Mouse (Mus musculus) kidney, postnatal 36 days (tissue): ENCODE results near the gene Trip12.

Source experiments
- DNase-seq, 2 experiments: peaks; one replicate each; pipeline ENCODE4 v3.0.0; 2021 to 2022; ENCODE audit warnings: mixed read lengths in 2 of 2

The Trip12 gene

GRCm38 (mm10) chr1:84859597-84859996 is 19.3 kb upstream of the Trip12 start:
- no peak for DNase-seq

- no peak for DNase-seq
Measured at GRCm38 (mm10) chr1:84855756-84856155, 15.4 kb upstream of the Trip12 start.

GRCm38 (mm10) chr1:84854966-84855365 is 14.7 kb upstream of the Trip12 start:
- DNase-seq: no peak

- no peak for DNase-seq
Measured at GRCm38 (mm10) chr1:84853721-84854120, 13.4 kb upstream of the Trip12 start.

GRCm38 (mm10) chr1:84851512-84852235 is 11.4 kb upstream of the Trip12 start:
- peak; percentile 78 to 83 for DNase-seq

- DNase-seq: no peak
Measured at GRCm38 (mm10) chr1:84850471-84850870, 10.2 kb upstream of the Trip12 start.

- no peak for DNase-seq
Measured at GRCm38 (mm10) chr1:84849804-84850203, 9.5 kb upstream of the Trip12 start.

GRCm38 (mm10) chr1:84848801-84849455 is 8.6 kb upstream of the Trip12 start:
- no peak for DNase-seq

GRCm38 (mm10) chr1:84848335-84848734 is 8.0 kb upstream of the Trip12 start:
- no peak for DNase-seq

- DNase-seq: no peak
Measured at GRCm38 (mm10) chr1:84847698-84848097, 7.4 kb upstream of the Trip12 start.

- no peak for DNase-seq
Measured at GRCm38 (mm10) chr1:84843366-84843765, 3.0 kb upstream of the Trip12 start.

GRCm38 (mm10) chr1:84841061-84841460 is 745 bp upstream of the Trip12 start:
- no peak for DNase-seq

- DNase-seq: peak; percentile 95 to 97
Measured at GRCm38 (mm10) chr1:84839309-84840017, 853 bp downstream of the Trip12 start, which contains the start of gene Fbxo36. Gene Fbxo36 (plus strand): TSS chr1:84839841.

- peak; percentile 72 to 82 for DNase-seq
Measured at GRCm38 (mm10) chr1:84838621-84839151, 1.6 kb downstream of the Trip12 start.

GRCm38 (mm10) chr1:84838156-84838555 is 2.2 kb downstream of the Trip12 start:
- DNase-seq: no peak

- DNase-seq: peak in 1 of 2 experiments; percentile 34
Measured at GRCm38 (mm10) chr1:84837523-84838145, 2.7 kb downstream of the Trip12 start.

- DNase-seq: no peak
Measured at GRCm38 (mm10) chr1:84825091-84825490, 15.2 kb downstream of the Trip12 start.

GRCm38 (mm10) chr1:84817596-84817995 is 22.7 kb downstream of the Trip12 start:
- DNase-seq: no peak

GRCm38 (mm10) chr1:84803788-84804187 is 36.5 kb downstream of the Trip12 start:
- DNase-seq: no peak

- no peak for DNase-seq
Measured at GRCm38 (mm10) chr1:84799166-84799565, 41.1 kb downstream of the Trip12 start.

GRCm38 (mm10) chr1:84795335-84795734 is 45.0 kb downstream of the Trip12 start:
- no peak for DNase-seq

GRCm38 (mm10) chr1:84791393-84791792 is 48.9 kb downstream of the Trip12 start:
- DNase-seq: no peak

GRCm38 (mm10) chr1:84780630-84781029 is 59.7 kb downstream of the Trip12 start:
- DNase-seq: no peak
